Mouse (Mus musculus): Measurements from ENCODE around the gene Tacc2.

Gene Tacc2

DNA sequence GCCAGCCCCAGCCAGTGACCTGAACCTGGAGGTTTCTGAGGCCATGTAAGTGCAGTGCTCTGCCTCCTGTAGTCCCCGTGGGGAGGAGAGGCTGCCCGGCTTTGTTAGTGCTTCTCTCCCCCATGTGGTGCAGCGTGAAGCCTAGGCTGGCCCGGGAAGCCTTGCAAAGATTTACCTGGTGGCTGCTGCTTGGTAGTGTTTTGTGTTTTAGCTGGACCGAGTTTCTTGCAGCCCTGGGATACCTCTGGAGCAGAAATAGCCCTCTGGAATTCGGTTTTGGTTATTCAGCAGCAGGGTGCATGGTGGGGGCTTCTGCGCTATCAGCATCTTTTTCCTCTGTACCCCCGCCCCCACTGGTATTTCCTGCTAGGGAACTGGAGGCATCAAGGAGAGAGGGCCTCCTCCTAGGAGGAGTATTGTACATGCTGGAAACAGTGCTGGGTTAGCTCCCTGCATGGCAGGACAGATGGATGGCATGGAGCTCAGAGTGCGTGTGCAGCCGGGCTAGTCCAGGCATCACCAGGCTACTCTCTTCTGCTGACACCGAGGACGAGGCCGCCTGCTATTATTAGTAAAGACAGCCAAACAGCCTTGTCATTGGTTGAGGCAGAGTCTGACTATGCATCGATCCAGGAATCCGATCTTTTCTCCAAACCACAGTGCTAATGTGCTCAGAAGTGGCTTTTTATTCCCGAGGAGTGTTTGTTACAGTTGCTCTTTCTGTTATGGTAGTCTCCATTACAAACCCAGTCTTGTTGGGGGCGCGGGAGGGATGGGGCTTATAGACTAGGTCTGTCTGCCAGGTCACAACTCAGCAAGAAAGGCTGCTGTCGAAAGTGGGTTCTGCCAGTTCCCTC is 115.9 kb downstream of the Tacc2 start:
- DNase-seq = peak; percentile 69

DNA sequence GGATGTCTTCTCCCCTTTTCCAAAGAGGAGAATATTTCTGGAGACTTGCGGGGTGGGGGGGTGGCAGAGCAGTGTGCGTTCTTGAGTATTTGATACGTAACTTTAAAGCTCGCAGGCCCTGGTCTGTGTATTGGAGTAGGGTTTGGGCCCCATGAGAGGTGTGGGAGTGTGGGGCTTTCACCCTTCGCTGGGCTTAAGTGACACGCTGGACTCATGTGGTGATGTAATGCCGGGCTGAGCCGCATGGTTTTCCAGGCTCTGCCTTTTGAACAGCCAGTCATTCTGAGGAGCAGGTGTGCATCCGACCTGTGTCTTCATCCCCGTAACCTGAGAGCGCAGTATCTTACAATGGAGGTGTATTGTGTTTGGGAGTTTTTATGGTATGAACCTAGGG is 116.6 kb downstream of the Tacc2 start:
- DNase-seq = no peak

DNA sequence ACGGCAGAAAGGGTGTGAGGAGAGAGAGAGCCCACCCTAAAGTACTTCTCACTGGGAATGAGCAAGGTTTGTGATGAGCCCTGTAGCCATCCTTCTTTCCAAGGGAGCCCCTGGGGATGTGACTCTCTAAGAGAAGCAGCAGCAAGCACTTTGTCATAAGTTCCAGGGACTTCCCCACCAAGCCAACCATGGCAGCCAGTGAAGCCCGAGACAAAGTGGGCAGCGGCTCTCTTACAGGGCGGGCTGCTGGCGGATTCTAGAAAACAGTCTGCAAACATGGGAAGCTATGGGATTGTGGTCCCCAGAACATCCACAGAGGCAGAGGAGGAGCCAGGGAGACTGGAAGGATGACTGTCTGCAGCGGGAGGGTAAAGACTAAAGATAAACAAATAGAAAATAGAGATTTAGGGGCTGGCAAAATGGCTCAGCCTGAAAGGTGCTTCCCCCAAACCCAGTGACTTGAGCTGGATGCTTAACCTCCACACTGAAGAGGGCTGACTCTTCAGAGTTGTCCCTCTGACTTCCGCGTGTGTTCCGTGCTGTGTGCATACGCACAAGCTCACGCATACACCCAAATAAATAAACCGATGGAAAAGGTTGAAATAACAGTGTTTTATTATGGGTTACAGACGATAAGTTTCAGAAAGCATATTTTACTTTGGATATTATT is 118.6 kb downstream of the Tacc2 start:
- DNase-seq = no peak

DNA sequence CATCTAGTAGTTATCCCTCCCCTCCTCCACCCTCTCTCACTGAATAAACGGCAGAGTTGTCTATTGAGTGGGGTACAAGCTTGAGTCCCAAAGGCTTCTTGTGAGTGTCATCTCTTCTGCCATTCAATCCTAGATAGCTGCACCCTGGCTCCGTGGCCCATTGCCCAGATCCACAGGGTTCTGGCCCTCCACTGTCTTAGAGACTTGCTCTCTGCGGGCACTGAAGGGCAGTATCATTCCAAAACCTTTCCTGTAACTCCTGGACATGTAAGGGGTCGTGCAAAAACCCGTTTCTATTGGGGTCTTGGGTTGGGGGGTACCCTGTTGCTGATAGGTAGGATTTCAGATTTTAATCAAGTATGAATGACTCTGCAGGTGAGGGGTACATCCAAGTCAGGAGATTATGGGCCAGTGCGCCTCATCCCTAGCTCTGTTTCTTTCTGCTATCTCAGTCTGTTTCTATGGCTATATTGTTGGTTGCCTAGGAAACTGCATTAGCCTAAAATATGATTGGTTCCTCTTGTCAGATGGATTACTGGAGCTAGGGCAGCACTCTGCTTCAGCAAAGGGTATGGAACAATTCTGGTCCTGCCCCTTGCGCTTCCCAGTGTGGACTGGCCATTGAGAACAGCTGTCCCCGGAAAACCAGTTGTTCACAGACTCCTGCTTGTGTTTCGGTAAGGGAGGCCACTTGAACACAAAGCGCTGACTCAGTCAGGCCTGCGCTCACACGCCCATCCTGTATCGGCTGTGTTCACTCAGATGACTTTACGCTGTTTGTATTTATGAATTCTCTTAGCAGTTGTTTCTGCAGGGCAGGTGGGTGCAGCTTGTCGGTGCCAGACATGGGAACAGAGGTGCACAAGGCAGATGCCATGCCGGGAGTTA is 119.4 kb downstream of the Tacc2 start:
- no peak for DNase-seq

DNA sequence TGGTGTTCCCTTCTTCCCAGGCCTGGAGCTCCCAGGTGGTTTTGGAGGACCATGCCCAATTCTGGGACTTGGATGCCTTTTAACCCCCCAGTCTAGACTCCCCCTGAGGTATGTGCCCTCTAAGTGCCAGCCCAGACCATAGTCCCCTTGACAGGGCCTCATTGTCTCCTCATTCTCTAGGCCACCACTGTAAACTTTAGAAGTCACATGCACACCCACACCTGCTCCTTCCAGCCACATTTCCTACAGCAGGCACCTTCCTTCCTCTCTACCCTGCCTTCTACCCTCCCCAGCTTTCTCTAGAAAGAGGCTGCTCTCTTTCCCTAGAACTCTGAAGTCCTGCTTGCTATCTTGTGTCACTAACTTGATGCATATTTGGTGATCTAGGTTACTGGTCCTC is 121.2 kb downstream of the Tacc2 start:
- DNase-seq = peak; percentile 37

DNA sequence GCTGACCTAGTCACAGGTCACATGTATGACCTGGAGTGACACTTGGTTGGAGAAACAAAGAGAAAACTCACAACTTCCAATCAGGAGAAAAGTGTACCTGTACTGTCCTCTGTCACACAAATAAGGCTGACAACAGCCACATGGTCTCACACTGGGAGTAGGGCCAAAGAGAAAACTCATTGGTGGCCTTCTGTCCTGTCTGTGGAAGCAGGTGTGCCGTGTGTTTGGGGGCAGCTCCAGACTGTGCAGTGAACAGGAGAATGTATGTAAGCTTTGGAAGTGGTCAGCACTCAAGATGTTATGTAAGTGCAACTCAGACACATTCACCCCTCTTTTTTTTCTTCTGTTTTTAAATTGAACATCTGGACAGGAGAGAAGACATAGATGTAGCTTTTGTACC is 124.1 kb downstream of the Tacc2 start:
- no peak for DNase-seq

DNA sequence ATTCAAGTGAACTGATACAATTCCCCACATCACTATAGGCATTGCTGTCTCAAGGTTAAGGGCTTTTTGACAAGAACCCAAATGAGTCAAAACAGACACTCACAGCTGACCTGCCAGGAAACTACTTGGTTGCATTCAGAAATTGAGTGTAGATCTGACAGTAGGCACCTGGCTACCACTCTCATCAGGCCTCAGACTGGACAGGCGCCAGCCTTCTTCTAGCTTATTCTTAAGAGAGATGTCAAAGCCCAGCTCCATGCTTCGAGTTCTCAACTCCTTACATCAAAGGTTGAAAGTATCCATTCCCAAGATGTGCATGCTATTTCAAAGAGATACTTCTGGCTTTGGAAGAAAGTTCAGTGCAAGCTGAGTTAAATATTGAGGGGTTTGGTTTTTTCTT is 128.0 kb downstream of the Tacc2 start:
- DNase-seq = no peak

DNA sequence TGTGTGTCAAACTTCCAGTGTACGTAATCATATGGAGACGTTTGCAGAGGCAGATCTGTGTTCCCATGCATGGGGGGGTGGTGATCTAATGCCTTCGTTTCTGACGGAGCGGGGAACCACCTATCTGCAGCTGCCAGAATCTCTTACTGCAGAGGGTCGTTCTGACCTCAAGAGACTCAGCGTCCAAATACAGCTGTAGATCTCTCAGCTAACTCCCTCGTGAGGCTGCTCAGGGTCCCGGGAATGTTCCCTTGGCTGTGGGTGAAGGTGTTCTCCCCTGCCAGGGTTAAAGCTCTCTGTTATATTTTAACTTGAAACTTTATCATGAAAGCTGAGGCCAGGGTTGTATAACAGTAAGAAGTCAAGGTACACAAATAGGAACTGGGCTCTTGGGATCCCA is 131.7 kb downstream of the Tacc2 start:
- peak; percentile 3 for DNase-seq

DNA sequence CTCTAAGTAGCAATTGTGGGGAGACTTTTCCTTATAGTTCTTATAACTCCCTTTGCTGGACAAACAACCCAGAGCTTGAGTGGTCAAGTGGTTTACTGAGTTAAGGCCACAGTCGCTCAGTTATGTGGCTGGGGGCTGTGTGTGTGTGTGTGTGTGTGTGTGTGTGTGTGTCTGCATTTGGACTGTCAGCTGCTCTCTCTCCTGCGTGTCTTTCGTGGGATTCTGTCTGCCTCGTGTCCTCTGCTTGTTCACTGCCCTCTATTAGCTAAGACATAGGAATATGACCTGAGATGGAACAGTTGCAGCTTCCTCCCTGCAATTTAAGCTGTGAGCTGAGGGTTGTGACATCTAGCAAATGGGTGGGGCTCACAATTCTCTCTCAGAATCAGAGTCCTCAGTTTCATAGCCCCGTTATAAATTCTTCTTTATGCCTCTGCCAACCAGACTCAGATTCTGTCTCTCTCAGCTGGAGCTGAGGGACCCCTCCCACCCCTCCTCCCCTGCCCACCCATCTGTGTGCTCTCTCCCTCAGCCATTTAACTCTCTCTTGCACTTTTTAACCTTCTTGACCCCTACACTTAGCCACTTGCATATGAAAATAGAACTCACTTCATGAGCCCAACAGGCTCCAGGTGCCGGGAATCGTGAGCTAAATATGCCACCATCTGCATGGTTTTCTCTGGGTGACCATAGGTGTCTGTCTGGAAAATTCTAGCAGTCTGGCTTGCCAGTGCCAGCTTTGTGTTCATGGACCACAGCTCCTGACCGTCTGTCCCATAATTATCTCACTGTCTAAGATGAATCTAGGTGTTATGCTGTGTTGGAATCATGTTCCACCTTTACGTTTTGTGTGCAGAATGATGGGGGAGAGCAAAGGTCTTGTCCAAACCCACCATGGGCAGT is 132.4 kb downstream of the Tacc2 start:
- no peak for DNase-seq

DNA sequence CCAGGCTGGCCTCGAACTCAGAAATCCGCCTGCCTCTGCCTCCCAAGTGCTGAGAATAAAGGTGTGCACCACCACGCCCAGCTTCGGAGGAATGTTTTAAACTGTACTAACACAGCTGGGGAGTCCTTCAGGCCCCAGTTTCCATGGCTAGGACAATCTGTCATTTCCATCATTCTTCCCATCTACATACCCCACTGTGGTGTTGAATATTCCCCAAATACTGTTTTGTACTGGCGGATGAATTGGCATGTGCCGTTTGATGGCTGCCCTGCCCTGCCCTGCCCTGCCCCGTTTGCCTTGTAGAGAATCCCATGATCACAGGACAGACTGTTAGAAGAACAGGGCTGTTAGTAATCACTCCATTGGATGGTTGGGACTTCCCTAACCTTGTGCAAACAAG is 134.6 kb downstream of the Tacc2 start:
- no peak for DNase-seq

DNA sequence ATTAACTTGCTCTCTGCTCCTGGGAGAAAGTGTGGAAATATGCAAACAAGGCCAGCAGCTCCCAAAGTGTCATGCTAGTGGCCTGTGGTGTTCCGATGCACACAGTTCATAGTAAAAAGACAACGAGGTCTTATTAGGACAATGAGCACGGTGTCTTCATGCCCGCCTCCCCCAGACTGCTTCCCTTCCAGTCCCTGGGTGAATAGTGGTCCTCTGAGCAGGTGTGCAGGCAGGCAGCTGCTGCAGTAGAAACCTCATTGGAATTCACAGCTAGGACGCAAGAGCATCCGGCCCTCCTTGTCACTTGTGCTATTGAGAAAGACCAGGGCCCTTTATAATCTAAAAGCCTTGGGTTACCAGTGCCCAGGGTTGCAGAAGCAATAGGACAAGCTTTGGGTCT is 136.1 kb downstream of the Tacc2 start:
- DNase-seq = no peak

DNA sequence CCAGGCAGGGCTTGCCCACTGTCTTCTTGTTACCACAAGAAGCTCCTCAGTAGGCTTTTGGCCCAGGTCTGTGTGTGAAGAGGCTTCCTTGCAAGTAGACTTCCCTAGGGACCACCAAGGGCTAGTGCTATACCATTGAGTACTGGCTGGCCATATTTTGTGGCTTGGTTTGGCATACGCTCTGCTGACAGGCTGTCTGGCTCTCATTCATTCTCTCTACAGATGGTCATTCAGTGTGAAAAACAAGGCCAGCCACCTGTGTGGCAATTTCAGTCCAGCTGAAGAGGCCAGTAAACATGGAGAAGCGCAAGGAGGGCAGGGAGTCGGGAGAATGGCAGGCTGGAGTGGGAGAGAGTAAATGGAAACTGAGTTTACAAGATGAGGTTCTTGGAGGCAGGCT is 138.2 kb downstream of the Tacc2 start:
- DNase-seq = no peak

DNA sequence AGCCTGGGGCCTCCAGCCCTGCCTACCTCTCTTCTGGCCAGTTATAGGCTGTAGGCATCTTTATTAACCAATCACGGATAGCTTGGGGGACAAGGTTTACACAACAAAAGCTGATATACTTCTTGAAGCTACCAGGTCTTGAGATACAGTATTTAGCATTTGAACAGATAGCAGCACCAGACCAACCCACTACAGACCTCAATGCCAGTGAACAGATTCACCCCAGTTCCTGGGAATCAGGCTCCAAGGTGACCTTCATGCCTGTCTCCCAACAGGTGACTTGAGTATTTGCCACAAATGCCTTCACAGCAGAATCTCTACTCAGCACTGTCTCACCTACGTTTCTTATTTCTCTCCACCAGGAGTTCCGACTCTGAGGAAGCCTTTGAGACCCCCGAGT is 139.1 kb downstream of the Tacc2 start:
- no peak for DNase-seq

DNA sequence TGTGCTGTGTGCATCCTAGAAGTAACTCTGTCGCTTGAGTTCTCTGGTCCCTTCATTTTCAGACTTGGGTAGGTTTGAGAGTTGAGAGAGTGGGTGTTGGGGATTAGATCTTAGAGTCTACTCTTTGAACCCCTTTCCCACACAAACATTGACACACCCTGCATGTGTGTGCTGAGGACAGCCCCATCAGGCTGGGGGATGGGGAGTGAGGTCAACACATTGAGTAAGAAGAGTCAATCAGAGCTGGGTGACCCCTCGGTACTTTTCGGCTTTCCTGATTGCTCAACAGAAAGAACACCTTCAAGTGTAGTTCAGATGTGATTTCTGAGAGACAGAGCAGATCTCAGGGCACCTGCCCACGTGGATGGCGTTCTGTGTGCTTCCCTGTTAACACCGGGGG is 139.8 kb downstream of the Tacc2 start:
- no peak for DNase-seq

DNA sequence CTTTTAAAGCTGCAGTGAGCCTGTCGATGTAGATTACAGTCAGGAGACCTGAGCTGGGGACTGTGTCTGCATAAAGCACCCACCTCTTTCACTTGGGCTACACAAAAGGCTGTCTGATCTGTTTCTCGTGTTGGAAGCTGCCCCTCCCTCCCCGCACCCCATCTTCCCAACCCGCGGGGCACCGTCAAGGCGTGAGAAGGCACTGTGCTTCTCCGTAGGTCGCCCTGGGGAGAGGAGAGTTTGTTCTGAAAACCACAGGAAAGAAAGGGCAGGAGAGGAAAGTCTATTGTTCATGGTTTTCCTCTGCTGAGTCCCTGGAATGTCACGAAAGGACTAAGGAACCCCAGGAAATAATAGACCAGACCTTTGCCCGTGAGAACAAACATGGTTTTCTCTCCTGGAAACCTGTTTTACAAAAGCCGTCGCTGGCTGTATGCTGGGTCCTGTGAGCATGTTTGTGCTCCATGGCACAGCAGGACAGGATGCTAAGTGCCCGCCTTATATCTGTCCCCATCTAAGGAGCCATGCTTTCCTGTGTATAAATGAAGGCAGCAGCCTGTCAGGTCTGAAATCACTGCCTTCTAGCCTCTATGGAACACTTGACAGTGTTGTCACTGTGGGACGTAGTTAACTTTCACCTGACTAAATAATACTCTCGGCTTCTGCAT is 142.8 kb downstream of the Tacc2 start:
- DNase-seq = no peak

DNA sequence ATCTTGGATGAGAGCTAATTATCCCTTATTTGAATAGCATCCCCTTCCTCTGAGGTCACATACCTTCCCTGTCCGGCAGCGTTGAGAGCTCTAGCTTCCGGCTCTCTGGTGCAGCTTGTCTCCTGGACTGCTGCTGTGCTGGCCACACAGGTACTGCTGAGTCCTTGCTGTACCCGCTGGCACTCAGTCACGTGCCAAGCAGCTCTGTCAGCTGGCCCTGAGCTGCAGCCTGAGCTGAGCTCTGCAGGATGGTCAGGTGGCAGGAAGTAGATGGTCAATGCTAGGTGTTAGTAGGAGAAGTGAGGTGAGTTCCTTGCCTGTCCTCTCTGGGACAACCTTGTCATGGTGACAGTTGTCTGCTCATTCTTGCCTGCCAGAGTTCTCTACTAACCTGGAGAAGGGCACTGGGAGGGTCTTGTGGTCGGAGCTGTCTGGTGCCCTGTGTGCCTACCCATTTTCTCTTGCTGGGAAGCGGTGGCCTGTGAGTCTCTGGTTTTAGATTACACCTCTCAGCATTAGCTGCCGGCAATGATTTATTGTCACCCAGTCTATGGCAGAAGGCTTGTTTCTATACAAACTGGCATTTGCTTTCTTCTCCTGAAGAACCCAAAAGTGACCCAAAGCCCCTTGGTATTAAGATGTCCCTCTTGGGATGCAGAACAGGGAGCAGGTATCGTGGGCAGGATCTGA is 143.6 kb downstream of the Tacc2 start:
- DNase-seq = no peak

DNA sequence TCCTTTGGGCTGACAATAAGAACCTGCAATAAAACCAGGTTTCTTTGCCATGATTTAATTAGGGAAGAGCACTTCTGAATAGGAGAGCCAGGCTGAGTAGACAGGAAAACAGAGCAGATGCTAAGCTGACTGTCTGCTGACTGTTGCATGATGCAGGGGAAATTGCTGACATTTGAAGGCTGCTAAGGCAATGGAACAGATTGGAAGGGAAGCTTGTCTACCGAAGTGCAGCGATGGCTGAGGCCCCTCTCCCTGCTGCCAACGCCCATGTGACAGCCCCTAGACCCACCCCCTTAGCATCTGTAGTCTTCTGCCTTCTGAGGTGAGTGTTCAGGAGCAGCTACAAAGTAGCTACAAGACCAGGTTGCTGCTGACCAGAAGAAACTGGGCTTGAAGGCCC is 148.9 kb downstream of the Tacc2 start:
- no peak for DNase-seq

DNA sequence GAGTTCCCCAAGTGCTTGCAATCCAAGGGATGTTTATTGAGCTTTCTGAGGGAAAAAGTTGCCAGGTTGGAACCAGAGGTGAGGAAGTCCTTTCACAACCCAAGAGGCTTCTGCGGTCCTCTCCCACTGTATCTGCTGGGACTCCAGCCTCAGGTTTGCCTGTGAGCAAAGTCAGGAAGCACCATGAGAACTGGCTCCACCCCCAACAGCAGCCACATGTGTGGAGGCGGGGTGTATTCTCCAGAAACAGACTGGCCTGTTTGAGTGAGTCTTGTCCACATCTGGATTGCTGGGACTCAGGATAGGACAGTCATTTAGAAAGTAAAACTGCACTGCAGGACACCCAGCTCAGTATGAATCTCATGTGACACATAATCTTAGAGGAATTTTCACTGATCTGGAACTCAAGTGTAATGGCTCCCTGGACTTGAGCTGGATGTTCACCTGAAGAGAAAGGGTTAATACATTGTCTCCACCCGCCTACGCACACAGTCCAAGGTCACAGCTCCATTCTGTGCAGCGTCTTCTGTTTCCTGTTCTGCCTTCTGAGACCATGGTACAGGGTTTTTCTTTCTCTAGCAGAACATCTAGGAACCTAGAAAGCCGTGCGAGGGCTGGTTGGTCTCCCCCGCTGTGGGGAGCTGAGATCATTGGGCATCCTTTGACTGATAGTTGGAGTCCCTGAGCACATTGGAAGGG is 149.6 kb downstream of the Tacc2 start:
- peak; percentile 31 for DNase-seq

DNA sequence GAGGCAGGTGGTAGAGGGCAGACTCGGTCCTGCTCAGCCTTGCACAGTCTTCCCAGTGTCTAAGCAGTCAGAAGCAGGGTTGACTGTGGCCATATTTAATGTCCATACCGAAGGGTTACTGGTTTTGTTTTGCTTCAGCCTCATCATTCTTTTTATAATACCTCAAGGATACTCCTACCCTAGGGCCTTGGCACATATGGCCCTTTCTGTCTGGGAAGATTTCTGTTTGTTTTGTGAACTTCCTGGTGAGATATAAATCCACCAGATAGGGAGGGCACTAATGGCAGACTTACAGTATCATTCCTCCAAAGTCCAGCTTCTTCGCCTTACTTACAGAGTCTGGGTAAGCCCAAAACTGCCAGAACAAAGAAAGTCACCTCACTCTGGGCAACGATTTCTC is 150.3 kb downstream of the Tacc2 start:
- DNase-seq = no peak

DNA sequence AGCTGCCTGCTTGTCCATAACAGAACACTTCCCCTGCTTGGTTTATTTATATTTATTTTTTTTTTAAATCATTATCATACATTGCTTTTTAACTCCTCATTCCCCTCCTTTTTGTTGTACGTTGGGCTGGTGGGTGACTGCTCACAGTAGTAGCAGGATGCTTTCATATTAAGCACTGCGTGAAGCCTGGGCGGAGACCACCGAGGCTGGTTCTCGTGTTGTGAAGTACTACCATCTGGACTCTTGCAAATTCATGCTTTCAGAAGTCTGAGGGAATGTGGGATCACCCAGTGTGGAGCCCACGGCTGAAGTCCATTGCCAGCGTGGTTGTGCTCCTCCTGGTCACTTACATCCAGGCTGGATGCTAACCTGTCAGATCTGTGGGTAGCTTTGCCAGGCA is 154.6 kb downstream of the Tacc2 start:
- DNase-seq = no peak

DNA sequence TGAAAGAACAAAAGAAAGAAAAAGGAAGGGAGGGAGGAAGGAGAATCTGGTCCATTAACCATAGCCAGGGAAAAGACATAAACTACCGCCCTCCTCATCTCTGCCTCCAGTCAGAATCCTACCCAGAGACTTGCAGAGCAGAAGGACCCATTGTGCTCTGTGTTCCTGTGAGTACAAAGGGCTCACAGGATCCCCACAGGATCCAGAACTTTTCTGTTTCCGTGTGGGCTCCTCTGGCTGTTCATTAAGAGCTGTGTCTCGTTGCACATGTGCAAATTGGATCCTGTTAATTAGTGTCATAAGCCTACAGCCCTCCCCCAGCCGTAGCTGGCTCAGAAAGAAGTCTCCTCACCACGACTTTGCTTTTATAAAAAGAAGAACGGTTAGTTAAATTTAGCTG is 155.7 kb downstream of the Tacc2 start:
- no peak for DNase-seq
